Mouse (Mus musculus): ENCODE results near the gene Anapc2.

The Anapc2 gene

DNA sequence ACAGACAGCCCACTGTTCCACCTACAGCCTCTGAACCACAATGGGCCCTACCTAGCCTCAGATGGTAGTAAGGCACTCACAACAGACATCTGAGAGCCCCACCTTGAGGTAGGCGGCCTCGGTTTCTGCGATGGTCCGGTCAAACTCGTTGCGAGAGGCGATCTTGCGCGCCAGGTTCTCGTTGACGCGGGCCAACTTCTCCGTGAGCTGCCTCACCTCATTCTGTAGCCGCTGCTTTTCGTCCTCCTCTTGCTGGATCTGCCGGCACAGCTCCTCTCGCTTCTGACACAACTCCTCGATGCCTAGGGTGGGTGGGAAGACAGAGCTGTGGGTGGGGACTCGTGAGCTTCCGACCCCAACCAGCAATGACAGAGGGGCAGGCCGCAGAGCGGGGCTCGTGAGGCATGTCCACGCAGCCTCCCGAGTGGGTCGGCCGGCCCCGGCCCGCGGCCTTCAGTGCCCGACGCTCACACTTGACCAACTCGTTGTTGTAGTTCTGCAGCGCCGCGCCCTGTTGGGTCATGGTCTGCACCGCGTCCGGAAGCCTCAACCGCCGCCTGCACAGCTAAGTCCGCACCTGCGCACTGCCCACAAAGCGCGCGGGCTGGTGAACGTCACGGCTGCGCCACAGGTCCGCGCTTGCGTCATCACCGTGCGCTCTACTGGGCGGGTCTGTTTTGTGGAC lies at the start of gene Anapc2, which contains the start of gene Ssna1:
Gene Anapc2 (plus strand): TSS at position 652 of the 685 bp plus-strand sequence.
Gene Ssna1 (minus strand): TSS at position 612 of the 685 bp plus-strand sequence.
- peak; percentile 99 for DNase-seq

DNA sequence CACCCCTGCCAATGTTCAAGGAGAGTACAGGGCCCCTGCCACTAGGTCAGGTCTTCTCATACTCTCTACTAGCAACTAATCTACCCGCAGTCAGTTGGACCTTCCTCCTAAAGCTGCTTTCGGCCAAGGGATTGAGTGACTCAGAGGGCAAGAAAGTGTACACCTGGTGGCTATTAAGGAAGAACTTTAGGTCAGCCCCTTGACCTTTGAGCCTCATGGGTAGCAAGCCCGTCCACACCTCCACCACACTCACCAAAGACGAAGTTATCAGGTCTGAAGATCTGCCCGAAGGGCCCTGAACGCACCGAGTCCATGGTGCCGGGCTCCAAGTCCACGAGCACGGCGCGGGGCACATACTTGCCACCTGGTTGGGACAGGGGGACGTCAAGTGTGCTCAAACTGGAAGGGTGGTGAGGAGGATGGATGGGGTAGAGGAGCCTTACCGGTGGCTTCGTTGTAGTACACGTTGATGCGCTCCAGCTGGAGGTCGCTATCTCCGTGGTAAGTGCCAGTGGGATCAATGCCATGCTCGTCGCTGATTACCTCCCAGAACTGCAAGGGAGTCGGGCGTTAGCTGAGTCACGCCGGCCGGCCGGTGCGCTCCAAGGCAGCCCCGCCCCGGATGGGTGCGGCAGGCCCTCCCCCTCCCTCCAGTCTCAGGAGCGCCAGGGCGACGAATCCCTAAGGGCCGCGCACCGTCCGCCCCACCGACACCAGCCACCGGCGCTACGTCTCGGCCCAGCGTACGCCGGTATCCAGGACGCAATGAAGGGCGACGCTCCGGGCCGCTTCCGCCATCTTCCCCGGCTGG lies 48.4 kb upstream of the Anapc2 start:
- DNase-seq, result peak; percentile 91

DNA sequence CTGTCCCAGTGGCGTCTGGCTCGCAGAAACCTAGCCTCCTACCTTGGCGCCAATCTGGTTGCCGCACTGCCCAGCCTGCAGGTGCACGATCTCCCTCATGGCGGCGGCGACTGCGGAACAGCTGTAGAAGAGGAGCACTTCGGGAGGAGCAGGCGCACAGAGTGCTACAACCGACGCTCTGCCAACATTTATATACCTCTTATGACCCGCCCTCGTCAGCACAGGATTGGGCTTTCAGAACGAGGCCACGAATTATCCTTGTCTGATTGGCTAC lies 47.8 kb upstream of the Anapc2 start, which contains the start of gene Tubb4b:
Gene Tubb4b (minus strand): TSS at position 211 of the 274 bp plus-strand sequence.
- no peak for DNase-seq

DNA sequence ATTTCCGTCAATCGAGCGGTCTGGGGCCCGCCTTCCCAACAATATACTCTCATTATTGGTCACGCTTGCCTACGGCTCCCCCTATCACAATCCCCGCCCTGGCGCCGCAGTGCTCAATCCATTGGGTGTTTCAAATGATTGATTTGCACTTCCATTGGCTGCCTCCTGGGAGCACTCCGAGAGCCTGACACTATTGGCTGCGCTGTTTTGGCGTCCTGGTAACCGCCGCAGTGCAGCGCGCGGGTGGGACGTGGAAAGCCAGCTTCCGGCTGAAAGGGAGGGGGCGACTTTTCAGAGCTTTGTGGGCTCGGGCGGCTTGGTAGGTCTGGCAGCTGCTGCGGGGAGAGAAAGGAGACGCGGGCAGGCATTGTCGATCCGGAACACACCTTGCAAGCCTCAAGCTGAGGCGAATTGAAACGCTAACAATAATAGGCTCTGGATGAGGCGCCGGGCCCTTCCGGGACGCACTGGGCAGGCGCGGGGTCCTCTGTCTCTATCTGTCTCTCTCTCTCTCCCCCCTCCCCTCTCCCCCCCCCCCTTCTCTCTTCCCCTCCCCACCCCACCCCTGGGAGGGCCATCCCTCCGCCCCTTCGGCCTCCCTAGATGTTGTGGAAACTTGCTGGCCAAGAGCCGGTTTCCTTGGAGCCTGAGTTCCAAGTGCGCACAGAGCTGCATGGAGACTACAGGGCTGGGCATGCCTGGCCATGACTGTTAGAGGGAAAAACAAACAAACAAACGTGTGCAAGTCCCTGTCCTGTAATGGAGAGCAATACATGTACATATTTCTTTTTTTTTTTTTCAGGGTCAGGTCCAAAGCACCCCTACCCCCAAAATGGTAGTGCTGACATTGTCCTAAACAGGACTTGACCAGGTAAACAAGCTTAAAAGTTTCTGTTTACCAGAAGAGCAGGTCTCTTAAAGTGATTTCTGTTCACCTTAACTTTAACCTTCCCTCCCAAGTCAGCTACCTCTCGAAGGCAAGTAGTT lies 47.2 kb upstream of the Anapc2 start:
- DNase-seq, result peak; percentile 100

- DNase-seq, result no peak
These were observed 46.4 kb upstream of the Anapc2 start for GRCm38 (mm10) chr2:25225811-25226379.

DNA sequence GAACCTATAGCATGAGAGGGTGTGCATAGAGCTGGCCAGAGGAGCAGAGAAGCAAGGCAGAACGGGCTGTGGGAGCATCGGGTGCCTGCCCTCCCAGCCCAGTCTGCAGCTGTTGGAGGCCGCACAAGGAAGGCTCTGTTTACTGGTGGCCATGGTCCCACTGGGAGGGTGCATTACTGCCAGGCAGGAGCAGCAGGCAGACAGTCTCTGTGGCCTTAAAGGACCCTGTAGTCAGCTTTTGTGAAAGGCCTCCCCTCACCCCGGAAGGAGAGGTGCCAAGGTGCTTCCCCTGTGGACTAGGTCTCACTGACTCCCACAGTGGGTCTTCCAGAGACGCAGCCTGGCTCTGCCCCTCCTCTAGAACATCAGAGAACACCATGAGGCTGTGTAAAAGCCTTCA lies 45.4 kb upstream of the Anapc2 start:
- DNase-seq, result no peak

- no peak for DNase-seq
These were observed 44.9 kb upstream of the Anapc2 start for GRCm38 (mm10) chr2:25227406-25227805.

DNA sequence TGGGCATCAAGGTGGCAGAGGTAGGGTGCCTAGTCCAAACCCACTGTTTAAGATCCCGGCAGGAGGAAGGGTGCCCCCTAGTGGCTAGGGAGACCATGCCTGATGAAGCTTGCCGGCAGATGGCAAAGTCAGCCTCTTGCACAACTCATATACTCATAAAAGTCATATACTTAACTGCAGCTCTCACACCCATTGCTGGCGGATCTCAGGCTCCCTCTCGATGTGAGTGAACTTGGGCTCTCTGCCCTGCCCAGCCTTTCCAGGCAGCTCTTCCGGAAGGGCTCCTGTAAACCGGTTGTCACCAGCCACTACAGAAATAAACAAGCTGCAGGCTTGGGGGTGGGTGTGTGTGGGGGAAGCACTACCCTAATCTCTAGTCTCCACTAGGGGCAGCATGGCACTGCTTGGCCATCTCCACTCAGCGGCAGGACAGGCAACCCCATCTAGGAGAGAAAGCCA lies 43.8 kb upstream of the Anapc2 start:
- DNase-seq, result peak; percentile 96

GRCm38 (mm10) chr2:25228995-25229530 lies 43.2 kb upstream of the Anapc2 start:
- no peak for DNase-seq

DNA sequence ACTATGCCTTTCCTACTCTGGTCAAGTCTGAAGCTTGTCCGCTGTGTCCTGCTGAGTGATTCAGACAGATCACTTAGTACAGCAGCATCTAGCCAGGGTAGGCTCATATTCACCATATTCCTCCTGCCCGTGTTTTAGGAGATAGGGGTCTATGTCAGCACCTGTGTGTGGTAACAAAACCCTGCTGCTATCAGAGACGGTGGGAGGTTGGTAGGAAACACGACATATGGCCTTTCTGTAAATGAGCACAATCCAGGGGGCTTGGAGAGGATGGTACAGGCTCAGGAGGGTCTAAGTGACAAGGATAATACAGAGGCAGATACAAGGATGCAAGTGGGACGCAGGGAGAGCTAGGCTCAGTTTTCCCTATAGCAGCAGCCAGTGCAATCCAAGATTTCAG lies 42.7 kb upstream of the Anapc2 start:
- no peak for DNase-seq

DNA sequence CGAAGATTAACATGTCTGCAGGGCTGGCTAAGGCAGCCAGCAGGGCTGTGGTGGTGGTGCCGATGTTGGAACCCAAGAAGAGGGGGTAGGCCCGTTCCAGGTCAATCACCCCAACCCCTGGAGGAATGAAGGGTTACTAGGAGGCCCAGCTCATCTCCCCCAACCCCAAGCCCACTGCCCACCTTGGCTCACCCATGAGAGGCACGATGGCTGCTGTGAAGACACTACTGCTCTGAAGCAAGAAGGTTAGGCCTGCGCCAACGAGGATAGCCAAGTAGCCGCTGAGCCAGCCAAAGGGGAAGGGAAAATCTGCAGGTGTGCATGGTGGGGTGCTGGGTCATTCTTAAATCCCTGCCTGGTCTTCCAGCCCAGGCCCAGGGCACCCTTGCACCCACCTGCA lies 41.7 kb upstream of the Anapc2 start:
- DNase-seq, result no peak

DNA sequence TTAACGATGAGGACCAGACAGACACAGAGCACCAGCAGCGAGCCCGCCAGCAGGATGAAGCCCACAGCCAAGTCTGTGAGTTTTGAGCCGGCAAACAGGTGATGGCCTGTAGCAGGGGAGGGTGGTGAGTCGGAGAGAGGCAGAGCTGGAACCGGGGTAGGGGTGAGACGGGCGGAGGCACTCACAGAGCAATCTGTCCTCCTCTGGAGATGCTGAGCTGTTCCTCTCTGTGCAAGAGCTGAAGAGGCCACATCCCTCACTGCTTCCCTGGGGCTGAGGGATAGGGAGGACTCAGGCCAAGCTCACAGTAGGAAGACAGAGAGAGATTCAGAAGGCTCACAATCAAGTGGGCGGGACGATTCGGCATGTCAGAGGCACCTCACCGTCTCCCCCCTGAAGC lies 41.2 kb upstream of the Anapc2 start:
- DNase-seq, result no peak

DNA sequence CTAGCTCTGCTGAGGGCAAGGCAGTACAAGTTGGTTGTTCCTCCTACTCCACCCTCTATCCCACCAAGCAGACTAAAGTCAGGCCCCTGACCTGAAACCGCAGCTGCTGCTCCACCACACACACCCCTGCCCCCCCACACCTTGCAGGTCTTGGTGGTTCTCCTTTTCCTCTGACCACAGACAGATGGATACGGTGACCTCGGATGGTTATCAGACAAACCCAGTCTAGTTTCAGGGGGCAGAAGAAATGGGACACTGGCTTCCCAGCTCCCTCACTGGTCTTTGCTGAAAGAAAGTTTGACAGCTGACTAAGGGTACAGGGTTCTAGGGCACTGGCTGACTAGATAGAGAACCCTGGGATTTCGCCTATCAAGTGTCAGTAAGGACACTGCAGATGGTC lies 38.9 kb upstream of the Anapc2 start:
- DNase-seq, result no peak

GRCm38 (mm10) chr2:25234050-25234449 lies 38.2 kb upstream of the Anapc2 start, which contains the start of gene Slc34a3:
Slc34a3 (minus strand) TSS chr2:25234364.
- no peak for DNase-seq

DNA sequence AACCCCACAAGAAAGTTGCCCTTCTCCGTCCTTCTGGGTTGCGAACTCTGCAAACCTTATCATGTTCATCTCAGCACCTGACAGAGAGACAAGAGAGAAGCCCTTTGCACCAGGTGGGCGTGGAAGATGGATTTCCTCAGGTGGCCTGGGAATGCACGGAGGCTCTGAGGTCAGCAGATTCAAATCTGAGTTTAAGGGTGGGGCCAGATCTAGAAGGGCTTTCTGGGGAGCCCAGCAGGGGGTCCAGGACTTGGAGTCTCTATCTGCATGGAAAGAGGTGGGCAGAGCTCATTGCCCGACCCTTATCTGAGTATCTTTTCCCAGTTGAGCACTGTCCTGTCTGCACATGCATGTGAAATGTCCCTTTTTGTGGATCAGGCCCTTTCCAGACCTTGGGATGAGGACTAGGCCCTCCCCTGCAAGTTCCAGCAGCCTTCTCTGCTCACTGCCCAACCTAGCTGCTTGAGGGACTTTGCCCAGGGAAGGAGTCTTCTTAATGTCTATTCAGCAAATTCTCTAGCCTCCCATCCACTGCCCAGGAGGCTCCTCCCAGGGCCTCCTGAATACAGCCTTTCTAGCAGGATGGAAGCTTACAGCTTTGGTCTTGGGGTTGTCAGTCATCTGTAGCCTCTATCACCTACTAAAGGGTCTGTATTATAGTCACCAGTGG lies 37.6 kb upstream of the Anapc2 start:
- DNase-seq, result no peak

- DNase-seq, result no peak
These were observed 35.7 kb upstream of the Anapc2 start, which contains the start of gene Rnf224 for GRCm38 (mm10) chr2:25236614-25237013. Rnf224 (minus strand) TSS chr2:25236787.

DNA sequence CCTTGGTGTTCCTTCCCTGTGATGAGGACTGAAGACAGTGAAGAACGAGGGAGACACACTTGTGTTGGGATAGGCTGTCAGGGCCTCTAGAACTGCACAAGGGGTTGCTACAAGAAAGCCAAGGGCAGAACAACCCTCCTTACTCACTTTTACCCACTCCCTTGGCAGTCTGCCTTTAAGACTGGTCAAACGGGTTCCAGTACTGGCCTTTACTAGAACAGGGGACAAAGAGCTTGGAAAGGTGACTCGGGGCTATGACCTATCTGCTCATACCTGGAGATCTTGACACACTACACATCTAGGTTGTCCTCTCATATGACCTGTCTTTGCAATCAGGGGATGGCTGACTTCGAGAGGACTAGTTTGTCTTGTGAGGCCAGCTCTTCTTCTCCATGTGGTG lies 34.8 kb upstream of the Anapc2 start:
- peak; percentile 88 for DNase-seq

DNA sequence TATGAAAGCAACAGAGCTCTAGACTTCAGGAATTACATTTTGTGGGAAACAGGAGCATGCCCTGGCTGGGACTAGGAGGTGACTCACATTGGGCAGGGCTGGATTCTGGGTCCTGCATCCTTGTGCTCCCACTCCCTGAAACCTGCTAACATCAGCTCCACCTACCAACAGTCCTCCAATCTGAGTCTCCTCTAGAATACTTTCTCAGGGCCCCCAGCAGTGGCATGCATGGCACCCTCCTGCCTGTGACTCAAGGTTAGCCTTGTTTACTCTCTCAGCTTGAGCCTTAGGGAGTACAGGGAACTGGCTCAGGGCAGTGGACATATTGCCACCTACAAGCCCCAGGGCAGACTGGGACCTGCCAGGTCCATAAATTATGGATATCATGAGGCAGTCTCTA lies 34.2 kb upstream of the Anapc2 start:
- no peak for DNase-seq

DNA sequence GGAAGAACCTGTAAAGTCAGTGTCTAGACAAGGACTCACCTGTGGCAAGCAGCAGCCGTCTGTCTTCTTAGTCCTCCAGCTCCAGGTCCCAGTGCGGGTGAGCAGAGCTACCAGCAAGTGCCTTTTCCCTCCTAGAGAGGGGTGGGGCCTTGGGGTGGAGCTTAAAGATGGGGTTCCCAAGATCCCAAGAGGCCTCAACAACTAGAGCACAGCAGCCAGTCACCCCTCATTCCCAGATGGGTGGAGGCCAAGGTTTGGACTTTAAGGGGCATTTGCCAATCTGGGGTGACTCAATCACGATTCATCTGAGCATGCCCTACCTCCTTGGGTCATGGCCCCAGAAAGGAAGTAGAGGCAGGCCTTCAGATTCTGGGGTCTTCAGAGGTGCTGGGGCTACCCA lies 32.5 kb upstream of the Anapc2 start:
- DNase-seq, result no peak

DNA sequence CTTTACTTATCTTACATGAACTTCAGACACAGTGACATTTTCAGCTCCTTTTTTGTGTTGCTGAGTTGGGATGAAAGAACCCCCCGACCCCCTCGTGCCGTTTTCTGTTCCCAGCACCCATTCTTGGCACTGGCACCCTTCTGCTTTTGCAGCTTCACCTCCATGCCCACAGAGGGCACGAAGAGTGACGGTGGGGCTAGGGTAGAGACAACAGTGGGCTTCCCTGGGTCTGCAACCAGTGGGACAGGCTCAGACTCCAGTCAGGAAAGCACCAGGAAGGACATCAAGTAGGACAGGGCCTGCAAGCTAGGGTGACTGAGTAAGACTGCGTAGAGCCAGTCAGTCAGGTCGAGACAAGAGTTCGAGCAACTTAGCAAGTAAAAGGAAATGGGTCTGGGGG lies 32.0 kb upstream of the Anapc2 start:
- DNase-seq, result no peak

- DNase-seq, result peak; percentile 85
These were observed 31.4 kb upstream of the Anapc2 start for GRCm38 (mm10) chr2:25240723-25241437.
